Mouse (Mus musculus) layer of hippocampus, adult 2 months (tissue): ENCODE data around the gene Slc24a3. TPM values are rescaled to one million over a fixed set of nuclear protein-coding genes. Genes with fewer than 3 reads are reported as not detected.

Experiments used
- DNase-seq, 2 experiments: peaks; one replicate each; pipeline ENCODE4 v3.0.0; 2022; ENCODE audit warnings: low spot score in 2 of 2
- H3K27ac ChIP-seq: fragments of 200-600 bp; 2 replicates; pipeline ENCODE4 v1.8.1; 2022
- H3K4me3 ChIP-seq: fragments of 200-600 bp; 2 replicates; pipeline ENCODE4 v1.8.1; 2022; ENCODE audit warnings: mild to moderate bottlenecking
- CTCF ChIP-seq: fragments of 200-600 bp; conservative IDR thresholded peaks from 2 replicates; pipeline ENCODE4 v1.8.1; 2022; ENCODE audit warnings: antibody characterized with exemption, mild to moderate bottlenecking, moderate library complexity
- total RNA-seq, 2 experiments: library from RNA; stranded (reverse); gene quantifications; 2 replicates each; pipeline ENCODE4 v1.2.3; 2021

Gene Slc24a3
- total RNA-seq, 2 experiments from 2014 or later: 173 to 191 TPM

GRCm38 (mm10) chr2:145631799-145632174 lies 464.2 kb downstream of the Slc24a3 start:
- no peak overlapping the region for H3K4me3 ChIP-seq
- no peak for TF ChIP-seq CTCF

GRCm38 (mm10) chr2:145633811-145634210 lies 466.3 kb downstream of the Slc24a3 start:
- H3K27ac ChIP-seq: no peak overlapping the region
- no peak for TF ChIP-seq CTCF
- DNase-seq: no peak
- H3K4me3 ChIP-seq: no peak overlapping the region

More at GRCm38 (mm10) chr2:145631799-145632174, 464.2 kb downstream of the Slc24a3 start:
- H3K27ac ChIP-seq: peak overlapping the region; percentile 19; the same call in 1 of the 2 replicates
- DNase-seq: no peak

DNA sequence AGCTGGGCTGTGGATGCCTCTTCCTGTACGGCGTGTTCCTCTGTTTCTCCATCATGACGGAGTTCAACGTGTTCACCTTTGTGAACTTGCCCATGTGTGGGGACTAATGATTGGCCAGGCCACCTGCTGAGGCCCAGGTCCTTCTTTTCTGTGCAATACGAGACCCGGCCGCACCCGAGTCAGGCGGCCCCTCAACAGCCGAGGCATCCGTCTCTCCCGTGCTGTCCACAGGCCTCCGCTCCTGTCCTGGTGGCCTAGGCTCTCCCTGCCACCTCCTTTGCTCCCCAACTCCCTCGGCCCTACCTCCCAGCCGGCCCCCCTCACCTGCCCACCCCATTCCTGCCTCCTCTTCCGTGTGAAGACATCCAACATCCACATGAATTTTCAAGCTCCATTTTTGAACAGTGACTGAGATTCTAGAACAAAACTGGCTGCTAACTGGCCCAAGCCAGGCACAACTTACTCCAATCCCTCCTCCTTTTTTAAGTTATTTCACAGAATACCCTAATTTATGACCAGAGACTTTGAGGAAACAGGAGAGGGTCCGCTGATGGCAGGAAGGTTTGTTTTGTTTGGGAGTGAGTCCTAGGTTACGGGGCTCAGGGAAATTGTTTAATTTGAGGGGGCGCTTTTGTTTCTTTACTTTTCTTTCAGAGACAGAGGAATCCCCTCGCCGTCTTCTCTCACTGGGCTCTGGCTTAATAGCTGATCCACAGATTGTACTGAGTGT lies 472.9 kb downstream of the Slc24a3 start:
- no peak for DNase-seq
- no peak for TF ChIP-seq CTCF
- Histone ChIP-seq H3K4me3 (no peak overlapping the region), H3K27ac (no peak overlapping the region)

DNA sequence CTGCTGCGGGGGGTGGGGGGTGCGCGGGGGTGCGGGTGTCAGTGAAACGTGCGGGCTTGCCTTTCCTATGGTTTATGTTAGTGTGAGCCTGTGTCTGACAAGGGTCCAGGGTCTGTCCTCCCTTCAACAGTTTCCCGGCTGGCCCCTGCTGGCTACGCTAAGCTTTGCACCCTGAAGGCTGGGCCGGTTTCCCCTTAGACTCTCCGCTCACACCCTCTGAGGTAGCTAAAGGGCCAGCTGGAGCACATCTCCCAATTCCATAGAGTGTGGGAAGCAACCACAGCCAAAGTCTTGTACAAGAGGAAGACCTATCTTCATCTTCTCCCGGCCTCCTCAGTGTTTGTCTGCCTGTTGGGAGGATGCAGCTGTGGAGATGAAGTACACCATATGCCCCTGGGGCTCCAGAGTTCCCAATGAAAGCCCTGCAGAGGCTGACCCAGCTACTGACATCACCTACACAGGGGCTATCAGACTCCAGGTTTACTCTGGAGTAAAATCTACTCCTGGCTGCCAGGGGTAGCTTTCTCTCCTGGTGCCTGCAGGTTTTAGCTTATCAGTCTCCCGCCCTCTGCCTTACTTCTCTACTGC lies 487.9 kb downstream of the Slc24a3 start:
- TF ChIP-seq CTCF: peak; percentile 18
- no peak for DNase-seq
- Histone ChIP-seq H3K27ac (no peak overlapping the region), H3K4me3 (no peak overlapping the region)

DNA sequence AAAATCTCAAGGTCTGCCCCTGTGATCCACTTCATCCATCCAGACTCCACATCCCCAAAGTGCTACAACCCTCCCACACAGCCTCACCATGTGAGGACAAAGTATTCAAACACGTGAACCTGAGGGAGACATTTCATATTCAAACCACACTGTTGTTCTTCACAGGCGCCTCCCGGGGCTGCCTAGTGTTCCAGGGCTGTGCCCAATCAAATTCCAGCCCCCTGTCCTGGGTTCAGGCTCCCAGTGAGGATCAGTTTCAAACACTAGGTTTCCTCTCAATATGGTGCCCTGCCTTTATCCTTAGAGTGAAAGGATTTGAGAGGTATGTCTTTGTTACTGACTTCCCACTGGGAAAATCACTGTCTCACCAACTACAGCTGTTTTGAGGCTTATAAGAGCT lies 488.6 kb downstream of the Slc24a3 start:
- DNase-seq: no peak
- Histone ChIP-seq H3K27ac (no peak overlapping the region), H3K4me3 (no peak overlapping the region)
- no peak for TF ChIP-seq CTCF

- Histone ChIP-seq H3K4me3 (no peak overlapping the region), H3K27ac (no peak overlapping the region)
- no peak for TF ChIP-seq CTCF
- no peak for DNase-seq
Observed at GRCm38 (mm10) chr2:145656716-145657115, 489.2 kb downstream of the Slc24a3 start.

GRCm38 (mm10) chr2:145661242-145661641 lies 493.7 kb downstream of the Slc24a3 start:
- no peak for DNase-seq
- no peak for TF ChIP-seq CTCF
- no peak overlapping the region for H3K27ac ChIP-seq

GRCm38 (mm10) chr2:145663899-145664298 lies 496.3 kb downstream of the Slc24a3 start:
- no peak for DNase-seq
- TF ChIP-seq CTCF: no peak
- Histone ChIP-seq H3K4me3 (no peak overlapping the region), H3K27ac (no peak overlapping the region)

More at GRCm38 (mm10) chr2:145661242-145661641, 493.7 kb downstream of the Slc24a3 start:
- no peak overlapping the region for H3K4me3 ChIP-seq

DNA sequence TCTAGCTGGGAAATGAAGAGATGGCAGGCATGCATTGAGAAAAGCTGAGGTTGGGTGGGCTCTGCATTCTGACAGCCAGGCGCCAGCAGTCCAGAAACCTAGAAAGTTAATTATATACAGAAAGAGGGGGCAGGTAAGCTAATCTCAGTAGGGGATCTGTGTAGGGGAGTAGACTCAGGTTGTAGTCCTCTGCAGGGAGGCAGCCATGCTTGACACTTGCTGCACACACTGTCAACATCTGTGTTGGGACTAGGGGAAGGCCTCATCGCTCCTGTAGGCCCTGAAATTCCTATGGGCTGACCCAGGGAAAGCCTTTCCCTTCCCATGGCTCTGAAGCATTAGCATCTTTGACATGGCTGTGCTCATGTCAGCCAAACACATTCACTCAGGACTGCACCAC lies 496.8 kb downstream of the Slc24a3 start:
- no peak overlapping the region for H3K4me3 ChIP-seq
- TF ChIP-seq CTCF: no peak
- DNase-seq: no peak
- H3K27ac ChIP-seq: no peak overlapping the region

- Histone ChIP-seq H3K4me3 (no peak overlapping the region), H3K27ac (no peak overlapping the region)
- no peak for DNase-seq
- no peak for TF ChIP-seq CTCF
Observed at GRCm38 (mm10) chr2:145668135-145668534, 500.6 kb downstream of the Slc24a3 start.

DNA sequence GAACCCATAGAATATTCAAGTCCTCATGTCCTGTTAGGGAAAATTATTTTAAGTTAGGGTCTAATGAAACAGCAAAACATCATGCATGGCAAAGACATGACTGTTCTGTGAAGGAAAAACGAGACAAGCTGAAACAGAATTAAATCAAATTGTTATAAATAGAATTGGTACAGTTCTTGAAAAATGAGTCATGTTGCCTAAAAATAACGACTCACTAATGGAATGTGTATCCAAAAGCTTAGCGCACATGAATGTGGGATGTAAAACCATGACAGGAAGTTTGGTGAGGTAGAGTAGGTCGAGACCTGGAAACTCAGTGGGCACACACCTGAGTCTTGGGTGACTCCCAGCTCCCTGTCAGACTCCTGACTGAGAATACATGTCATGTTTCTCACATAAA lies 502.6 kb downstream of the Slc24a3 start:
- no peak overlapping the region for H3K27ac ChIP-seq
- DNase-seq: no peak
- TF ChIP-seq CTCF: no peak
- H3K4me3 ChIP-seq: no peak overlapping the region

DNA sequence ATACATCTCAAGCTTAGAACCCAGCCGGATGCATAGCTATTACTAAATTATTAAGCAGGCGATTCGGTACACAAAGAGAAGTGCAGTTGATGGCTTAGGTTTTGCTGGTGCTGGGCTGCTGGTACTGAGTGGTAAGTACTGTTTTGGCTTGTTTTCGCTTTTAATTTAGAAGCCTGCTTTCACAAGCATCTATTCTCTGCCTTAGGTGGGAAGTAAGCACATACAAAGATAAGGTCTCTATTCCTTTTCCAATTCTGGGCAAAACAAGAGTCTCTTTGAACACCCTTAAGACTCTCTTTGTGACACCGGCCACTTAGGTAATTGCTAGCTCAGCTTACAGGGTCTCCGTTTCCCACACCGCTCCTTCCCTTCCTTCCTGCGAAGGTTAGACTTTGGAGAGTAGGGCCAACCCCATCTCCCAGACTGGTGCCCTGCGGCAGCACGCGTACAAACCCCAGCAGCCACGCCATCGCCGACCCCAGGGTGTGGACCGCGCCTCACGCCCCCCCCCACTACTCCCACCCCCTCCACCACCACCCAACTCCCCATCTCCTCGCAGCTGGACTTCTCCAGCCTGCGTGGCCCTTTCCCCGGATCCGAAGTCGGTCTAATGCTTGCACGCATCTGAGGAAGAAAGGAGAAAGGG lies 507.1 kb downstream of the Slc24a3 start:
- Histone ChIP-seq H3K27ac (peak overlapping the region; percentile 51; the same call in 1 of the 2 replicates), H3K4me3 (peak overlapping the region; percentile 67)
- no peak for TF ChIP-seq CTCF
- DNase-seq: no peak

DNA sequence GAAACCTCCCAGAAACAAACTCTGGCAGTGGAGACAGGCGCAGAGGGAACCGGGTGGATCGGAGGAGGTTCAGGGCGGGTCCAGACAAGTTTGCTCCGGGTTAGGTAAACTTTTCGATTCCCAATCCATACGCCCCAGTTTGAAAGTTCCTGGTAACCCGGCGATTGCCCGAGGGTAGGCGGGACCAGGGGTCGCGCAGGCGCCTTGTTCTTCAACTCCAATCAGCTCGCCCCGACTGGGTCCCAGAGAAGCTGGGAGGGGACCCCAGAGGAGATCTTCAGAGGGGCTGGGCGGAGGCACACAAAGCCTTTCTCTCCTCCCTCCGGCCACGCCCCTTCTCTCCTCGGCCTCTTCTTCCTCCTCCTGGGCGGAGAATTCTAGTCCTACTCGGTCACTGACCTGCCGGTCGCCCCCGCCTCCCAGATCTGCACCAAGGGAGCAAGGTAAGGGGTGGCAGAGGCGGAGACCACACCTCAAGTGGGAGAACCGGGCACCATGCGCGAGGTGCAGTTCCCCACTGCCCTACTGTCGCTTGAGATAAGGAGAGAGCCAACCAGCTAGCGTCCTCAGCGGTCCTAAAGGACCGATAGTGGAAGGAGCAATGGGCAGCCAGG lies 507.7 kb downstream of the Slc24a3 start, which contains the start of gene Rin2:
Rin2 (plus strand) TSS at position 74 of the 614 bp plus-strand sequence.
- Histone ChIP-seq H3K27ac (peak within 1 kb of the TSS; percentile 51), H3K4me3 (peak within 1 kb of the TSS; percentile 67)
- no peak for TF ChIP-seq CTCF
- peak in 1 of 2 experiments; percentile 21 for DNase-seq
